ENCODE assay signal across 13 mouse cellular contexts in the genomic region with DNA sequence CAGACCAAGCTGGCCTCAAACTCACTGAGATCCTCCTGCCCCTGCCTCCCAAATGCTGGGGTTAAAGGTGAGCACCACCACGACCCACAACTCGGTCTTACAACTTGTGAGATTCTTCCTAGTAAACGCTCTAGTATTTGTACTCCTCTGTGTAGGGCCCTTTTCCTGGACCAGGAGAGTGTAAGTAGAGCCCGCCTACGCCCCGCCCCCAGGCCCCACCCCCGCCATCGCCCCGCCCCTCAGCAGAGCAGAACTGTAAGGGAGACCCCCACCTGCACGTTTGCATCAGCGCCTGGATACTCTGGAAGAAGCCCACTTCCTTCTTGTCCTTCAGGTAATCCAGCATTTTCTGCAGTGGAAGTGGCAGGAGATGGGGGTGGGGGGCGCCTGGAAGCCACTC.
DNase-seq lines count a peak whose midpoint lies in the region; ATAC-seq and TF ChIP-seq lines count a peak whose summit lies in the region.
"Had no signal": no experiment of that assay in that cellular context is flagged by ENCODE, and none has a peak within 500 bp of the region (broad histone marks: within the 10 kb centered on the region; RNA-seq: fewer than 3 reads in every experiment).

No protein-coding gene starts in this region.

- H3K9ac ChIP-seq in hindbrain, embryonic 15.5 days, result no peak overlapping the region
- no peak overlapping the region for H3K9ac ChIP-seq in hindbrain, embryonic 12.5 days
- H3K9ac ChIP-seq in stomach, embryonic 14.5 days (replicated peaks; ENCODE audit: low read depth, low read length), result no peak overlapping the region
- H3K9ac ChIP-seq in stomach, postnatal 0 days (ENCODE audit: low read length), result no peak overlapping the region
- H3K9ac ChIP-seq in forebrain, embryonic 16.5 days (replicated peaks; ENCODE audit: low read depth, low read length), result no peak overlapping the region
- no peak overlapping the region for H3K9ac ChIP-seq in midbrain, postnatal 0 days (replicated peaks; ENCODE audit: low read length, poor library complexity, severe bottlenecking)
- H3K9ac ChIP-seq: liver, embryonic 14.5 days had no signal

- H3K27me3 ChIP-seq in hindbrain, embryonic 15.5 days, result no peaks in the 10 kb centered on the region
- H3K27me3 ChIP-seq in hindbrain, embryonic 12.5 days, result peaks cover 5% of the 10 kb centered on the region; the same call in 1 of the 2 replicates
- no peaks in the 10 kb centered on the region for H3K27me3 ChIP-seq in stomach, embryonic 14.5 days (ENCODE audit: control insufficient read depth, insufficient read depth, low read length)
- H3K27me3 ChIP-seq in stomach, postnatal 0 days (ENCODE audit: control insufficient read depth, insufficient read depth, low read length), result no peaks in the 10 kb centered on the region
- H3K27me3 ChIP-seq in forebrain, embryonic 16.5 days (replicated peaks; ENCODE audit: control insufficient read depth, insufficient read depth, low read length), result no peaks in the 10 kb centered on the region
- no peaks in the 10 kb centered on the region for H3K27me3 ChIP-seq in midbrain, postnatal 0 days (ENCODE audit: insufficient read depth, low read length)

- TF ChIP-seq CTCF in stomach, postnatal 0 days (IDR thresholded peaks at IDR 0.05; ENCODE audit: low read depth), result no peak
- TF ChIP-seq CTCF in midbrain, postnatal 0 days (IDR thresholded peaks at IDR 0.05), result no peak

- no peak for TF ChIP-seq EP300 in stomach, postnatal 0 days (optimal IDR thresholded peaks at IDR 0.05)

- H3K9me3 ChIP-seq in hindbrain, embryonic 15.5 days, result no peaks in the 10 kb centered on the region; the same call in 1 of the 2 replicates
- no peaks in the 10 kb centered on the region for H3K9me3 ChIP-seq in hindbrain, embryonic 12.5 days (replicated peaks)
- H3K9me3 ChIP-seq in stomach, embryonic 14.5 days (ENCODE audit: control insufficient read depth, low read depth, low read length), result no peaks in the 10 kb centered on the region
- H3K9me3 ChIP-seq in stomach, postnatal 0 days (ENCODE audit: control insufficient read depth, low read length), result no peaks in the 10 kb centered on the region
- H3K9me3 ChIP-seq in forebrain, embryonic 16.5 days (ENCODE audit: control insufficient read depth, low read length), result no peaks in the 10 kb centered on the region
- H3K9me3 ChIP-seq in midbrain, postnatal 0 days (ENCODE audit: low read length), result no peaks in the 10 kb centered on the region

- ATAC-seq in hindbrain, embryonic 15.5 days (ENCODE audit: low FRiP score, low read depth), result peak; percentile 59
- ATAC-seq in hindbrain, embryonic 12.5 days (ENCODE audit: low FRiP score), result no peak
- peak; percentile 29; the same call in 1 of the 2 replicates for ATAC-seq in stomach, embryonic 14.5 days (ENCODE audit: insufficient number of reproducible peaks, insufficient read depth, low FRiP score, low read depth)
- no peak for ATAC-seq in stomach, postnatal 0 days (ENCODE audit: low FRiP score, low TSS enrichment)
- 0 out of 2 replicates have a peak, but pooled peaks have one; percentile 32 for ATAC-seq in forebrain, embryonic 16.5 days
- ATAC-seq in midbrain, postnatal 0 days (ENCODE audit: low FRiP score), result peak; percentile 17; the same call in 1 of the 2 replicates

- WGBS in hindbrain, embryonic 15.5 days, result 3% methylated on average over 12 of the region's 12 CpGs
- 7% methylated on average over 11 of the region's 12 CpGs for WGBS in hindbrain, embryonic 12.5 days
- 7% methylated on average over 12 of the region's 12 CpGs for WGBS in stomach, embryonic 14.5 days
- 7% methylated on average over 10 of the region's 12 CpGs for WGBS in stomach, postnatal 0 days
- 5% methylated on average over 11 of the region's 12 CpGs for WGBS in forebrain, embryonic 16.5 days
- WGBS in midbrain, postnatal 0 days, result 6% methylated on average over 11 of the region's 12 CpGs

- H3K27ac ChIP-seq in hindbrain, embryonic 15.5 days (replicated peaks), result no peak overlapping the region
- H3K27ac ChIP-seq in hindbrain, embryonic 12.5 days, result no peak overlapping the region
- H3K27ac ChIP-seq in stomach, embryonic 14.5 days (ENCODE audit: low read length), result no peak overlapping the region
- no peak overlapping the region for H3K27ac ChIP-seq in stomach, postnatal 0 days (replicated peaks)
- no peak overlapping the region for H3K27ac ChIP-seq in forebrain, embryonic 16.5 days (ENCODE audit: low read length)
- H3K27ac ChIP-seq in midbrain, postnatal 0 days (ENCODE audit: low read depth, low read length), result no peak overlapping the region
- H3K27ac ChIP-seq: liver, embryonic 14.5 days; macrophage had no signal

- peak overlapping the region; percentile 40 for H3K4me2 ChIP-seq in hindbrain, embryonic 15.5 days
- no peak overlapping the region; the same call in 1 of the 2 replicates for H3K4me2 ChIP-seq in hindbrain, embryonic 12.5 days (replicated peaks)
- no peak overlapping the region for H3K4me2 ChIP-seq in stomach, embryonic 14.5 days (replicated peaks; ENCODE audit: low read depth, low read length)
- no peak overlapping the region for H3K4me2 ChIP-seq in stomach, postnatal 0 days (replicated peaks; ENCODE audit: low read depth)
- no peak overlapping the region for H3K4me2 ChIP-seq in forebrain, embryonic 16.5 days (ENCODE audit: low read length)
- H3K4me2 ChIP-seq in midbrain, postnatal 0 days (ENCODE audit: low read depth, low read length, poor library complexity, severe bottlenecking), result peak overlapping the region; percentile 24; the same call in 1 of the 2 replicates

- H3K36me3 ChIP-seq in hindbrain, embryonic 15.5 days, result no peaks in the 10 kb centered on the region
- no peaks in the 10 kb centered on the region for H3K36me3 ChIP-seq in hindbrain, embryonic 12.5 days
- H3K36me3 ChIP-seq in stomach, embryonic 14.5 days (ENCODE audit: control insufficient read depth, insufficient read depth, low read length), result no peaks in the 10 kb centered on the region
- H3K36me3 ChIP-seq in stomach, postnatal 0 days (ENCODE audit: control insufficient read depth, insufficient read depth, low read length), result no peaks in the 10 kb centered on the region
- H3K36me3 ChIP-seq in forebrain, embryonic 16.5 days (ENCODE audit: control insufficient read depth, insufficient read depth), result no peaks in the 10 kb centered on the region
- no peaks in the 10 kb centered on the region for H3K36me3 ChIP-seq in midbrain, postnatal 0 days (ENCODE audit: insufficient read depth, low read length)

- peak overlapping the region; percentile 13; the same call in 1 of the 2 replicates for H3K4me3 ChIP-seq in hindbrain, embryonic 15.5 days
- H3K4me3 ChIP-seq in hindbrain, embryonic 12.5 days, result no peak overlapping the region
- H3K4me3 ChIP-seq in stomach, embryonic 14.5 days (ENCODE audit: low read depth, low read length), result no peak overlapping the region
- H3K4me3 ChIP-seq in stomach, postnatal 0 days (ENCODE audit: low read depth, low read length), result no peak overlapping the region
- no peak overlapping the region for H3K4me3 ChIP-seq in forebrain, embryonic 16.5 days (replicated peaks; ENCODE audit: low read length)
- no peak overlapping the region for H3K4me3 ChIP-seq in midbrain, postnatal 0 days (ENCODE audit: low read depth, low read length)
- H3K4me3 ChIP-seq: myocyte had no signal

- H3K4me1 ChIP-seq in hindbrain, embryonic 15.5 days (replicated peaks), result 0 out of 2 replicates have a peak, but pooled peaks cover 6% of the 10 kb centered on the region
- H3K4me1 ChIP-seq in hindbrain, embryonic 12.5 days, result peaks cover 17% of the 10 kb centered on the region
- H3K4me1 ChIP-seq in stomach, embryonic 14.5 days (ENCODE audit: control insufficient read depth, insufficient read depth, low read length), result peaks cover 16% of the 10 kb centered on the region
- peaks cover 8% of the 10 kb centered on the region for H3K4me1 ChIP-seq in stomach, postnatal 0 days (replicated peaks; ENCODE audit: control insufficient read depth, insufficient read depth)
- peaks cover 13% of the 10 kb centered on the region for H3K4me1 ChIP-seq in forebrain, embryonic 16.5 days (replicated peaks; ENCODE audit: control insufficient read depth, insufficient read depth, low read length)
- H3K4me1 ChIP-seq in midbrain, postnatal 0 days (ENCODE audit: insufficient read depth, low read length), result no peaks in the 10 kb centered on the region; the same call in 1 of the 2 replicates

- no peak for DNase-seq in stomach, postnatal 0 days (ENCODE audit: low spot score)
- no peak for DNase-seq in midbrain, postnatal 0 days (ENCODE audit: low spot score)
- DNase-seq in adrenal gland, adult 2 months, result no peak
- DNase-seq in gastrocnemius, postnatal 25 days, result no peak
- DNase-seq: cerebellum, adult 9-10 months; kidney, postnatal 10 days had no signal

Comparison
In these comparisons a context has a peak if more than half of its experiments do, and no peak if none do; other contexts are left out.
1. ATAC-seq: peak in hindbrain, embryonic 15.5 days (single experiment), stomach, embryonic 14.5 days (single experiment), forebrain, embryonic 16.5 days (single experiment) and midbrain, postnatal 0 days (single experiment); none in hindbrain, embryonic 12.5 days (single experiment) and stomach, postnatal 0 days (single experiment).
2. H3K4me2 ChIP-seq: peak in hindbrain, embryonic 15.5 days (single experiment) and midbrain, postnatal 0 days (single experiment); none in hindbrain, embryonic 12.5 days (single experiment), stomach, embryonic 14.5 days (single experiment), stomach, postnatal 0 days (single experiment) and forebrain, embryonic 16.5 days (single experiment).